Mouse (Mus musculus) adrenal gland, postnatal 36 days (tissue): ENCODE data around the gene Prcd. TPM values are rescaled to one million over a fixed set of nuclear protein-coding genes. Genes with fewer than 3 reads are reported as not detected.

Experiments used
- DNase-seq, 2 experiments: peaks; one replicate each; pipeline ENCODE4 v3.0.0; 2021; ENCODE audit warnings: mixed read lengths in 1 of 2
- total RNA-seq, 2 experiments: library from RNA; stranded (reverse); gene quantifications; 2 replicates each; pipeline ENCODE4 v1.2.3; 2021

Prcd gene
- total RNA-seq, 2 experiments from 2014 or later: 9.6 to 14.1 TPM

GRCm38 (mm10) chr11:116689622-116690021 lies 36.3 kb downstream of the Prcd start:
- no peak for DNase-seq

- no peak for DNase-seq
Observed at GRCm38 (mm10) chr11:116690701-116691575, 37.6 kb downstream of the Prcd start.

- DNase-seq: no peak
Observed at GRCm38 (mm10) chr11:116693899-116694249, 40.5 kb downstream of the Prcd start.

- peak; percentile 61 to 77 for DNase-seq
Observed at GRCm38 (mm10) chr11:116694250-116695193, 41.2 kb downstream of the Prcd start.

GRCm38 (mm10) chr11:116695194-116695880 lies 42.0 kb downstream of the Prcd start:
- DNase-seq: no peak

GRCm38 (mm10) chr11:116696426-116696825 lies 43.1 kb downstream of the Prcd start:
- DNase-seq: no peak

- DNase-seq: no peak
Observed at GRCm38 (mm10) chr11:116697521-116697920, 44.2 kb downstream of the Prcd start.

- DNase-seq: no peak
Observed at GRCm38 (mm10) chr11:116701377-116701841, 48.1 kb downstream of the Prcd start.

GRCm38 (mm10) chr11:116704336-116705035 lies 51.2 kb downstream of the Prcd start:
- DNase-seq: no peak

GRCm38 (mm10) chr11:116705204-116705608 lies 51.9 kb downstream of the Prcd start:
- no peak for DNase-seq

GRCm38 (mm10) chr11:116706363-116706762 lies 53.0 kb downstream of the Prcd start:
- DNase-seq: no peak

- no peak for DNase-seq
Observed at GRCm38 (mm10) chr11:116710171-116710570, 56.8 kb downstream of the Prcd start.

GRCm38 (mm10) chr11:116710793-116711192 lies 57.5 kb downstream of the Prcd start:
- DNase-seq: no peak

- no peak for DNase-seq
Observed at GRCm38 (mm10) chr11:116714052-116714451, 60.7 kb downstream of the Prcd start.

Other genes starting within 250 kb of the Prcd start
- gene Rnf157, start 240.5 kb upstream of the Prcd start, total RNA-seq: 1 to 10 TPM; 8.1 TPM
- gene Ubald2, start 219.4 kb upstream of the Prcd start, total RNA-seq: 10 to 100 TPM; 30.9 to 42.6 TPM
- not detected for gene Qrich2, start 187.3 kb upstream of the Prcd start, total RNA-seq
- gene Prpsap1, start 159.3 kb upstream of the Prcd start, total RNA-seq: 10 to 100 TPM; 84.6 to 87.0 TPM
- gene Sphk1, start 122.6 kb upstream of the Prcd start, total RNA-seq: 1 to 10 TPM; 1.7 to 3.4 TPM
- 10 to 100 TPM; 26.6 to 29.3 TPM for gene Ube2o, start 72.1 kb upstream of the Prcd start, total RNA-seq
- not detected for gene Aanat, start 67.1 kb upstream of the Prcd start, total RNA-seq
- 10 to 100 TPM; 12.5 to 17.5 TPM for gene Rhbdf2, start 26.5 kb upstream of the Prcd start, total RNA-seq
- gene Cygb, start 779 bp downstream of the Prcd start, total RNA-seq: 10 to 100 TPM; 25.0 to 36.5 TPM
- under 1 TPM in 1 of 2 experiments, not detected in 1; 0.33 TPM for gene St6galnac1, start 122.0 kb downstream of the Prcd start, total RNA-seq
- 10 to 100 TPM; 38.6 to 52.5 TPM for gene Mxra7, start 174.5 kb downstream of the Prcd start, total RNA-seq
- gene Mettl23, start 189.7 kb downstream of the Prcd start, total RNA-seq: 10 to 100 TPM; 31.2 to 36.2 TPM
- gene Jmjd6, start 189.9 kb downstream of the Prcd start, total RNA-seq: 10 to 100 TPM; 33.0 to 46.7 TPM
- gene Mfsd11, start 198.9 kb downstream of the Prcd start, total RNA-seq: 10 to 100 TPM; 33.7 to 35.2 TPM
- gene Srsf2, start 199.6 kb downstream of the Prcd start, total RNA-seq: 100 to 1,000 TPM; 235 to 275 TPM